Mouse (Mus musculus) kidney, postnatal 4 days (tissue): Measurements from ENCODE around the gene Tmcc3.

Experiments used
- DNase-seq, 2 experiments: peaks; one replicate each; pipeline ENCODE4 v3.0.0; 2021; ENCODE audit warnings: mixed read lengths in 2 of 2

Gene Tmcc3

GRCm38 (mm10) chr10:94426000-94426920 lies 114.5 kb downstream of the Tmcc3 start:
- DNase-seq = peak; percentile 76 to 87

- no peak for DNase-seq
Measured at GRCm38 (mm10) chr10:94426921-94427270, 115.1 kb downstream of the Tmcc3 start.

GRCm38 (mm10) chr10:94428186-94428942 lies 116.6 kb downstream of the Tmcc3 start:
- DNase-seq = no peak

- no peak for DNase-seq
Measured at GRCm38 (mm10) chr10:94430566-94430965, 118.8 kb downstream of the Tmcc3 start.

- peak in 1 of 2 experiments; percentile 50 for DNase-seq
Measured at GRCm38 (mm10) chr10:94432933-94433332, 121.2 kb downstream of the Tmcc3 start.

GRCm38 (mm10) chr10:94433901-94434300 lies 122.2 kb downstream of the Tmcc3 start:
- DNase-seq = no peak

GRCm38 (mm10) chr10:94442725-94443124 lies 131.0 kb downstream of the Tmcc3 start:
- DNase-seq = no peak

GRCm38 (mm10) chr10:94443453-94443852 lies 131.7 kb downstream of the Tmcc3 start:
- DNase-seq = no peak

- no peak for DNase-seq
Measured at GRCm38 (mm10) chr10:94445192-94445591, 133.4 kb downstream of the Tmcc3 start.

GRCm38 (mm10) chr10:94446379-94447008 lies 134.7 kb downstream of the Tmcc3 start:
- DNase-seq = no peak

- peak in 1 of 2 experiments; percentile 29 for DNase-seq
Measured at GRCm38 (mm10) chr10:94449676-94450075, 137.9 kb downstream of the Tmcc3 start.

GRCm38 (mm10) chr10:94450781-94451180 lies 139.0 kb downstream of the Tmcc3 start:
- no peak for DNase-seq

- DNase-seq = no peak
Measured at GRCm38 (mm10) chr10:94457454-94457853, 145.7 kb downstream of the Tmcc3 start.

- DNase-seq = peak; percentile 66 to 70
Measured at GRCm38 (mm10) chr10:94458690-94459089, 146.9 kb downstream of the Tmcc3 start.

- peak in 1 of 2 experiments; percentile 40 for DNase-seq
Measured at GRCm38 (mm10) chr10:94461378-94461777, 149.6 kb downstream of the Tmcc3 start.

GRCm38 (mm10) chr10:94461871-94462270 lies 150.1 kb downstream of the Tmcc3 start:
- no peak for DNase-seq

GRCm38 (mm10) chr10:94462386-94463064 lies 150.8 kb downstream of the Tmcc3 start:
- peak; percentile 88 to 93 for DNase-seq

- no peak for DNase-seq
Measured at GRCm38 (mm10) chr10:94463410-94463809, 151.7 kb downstream of the Tmcc3 start.

- no peak for DNase-seq
Measured at GRCm38 (mm10) chr10:94465646-94466045, 153.9 kb downstream of the Tmcc3 start.

- peak; percentile 37 to 54 for DNase-seq
Measured at GRCm38 (mm10) chr10:94466313-94466712, 154.6 kb downstream of the Tmcc3 start.

GRCm38 (mm10) chr10:94471487-94471886 lies 159.7 kb downstream of the Tmcc3 start:
- no peak for DNase-seq

GRCm38 (mm10) chr10:94473501-94473900 lies 161.8 kb downstream of the Tmcc3 start:
- no peak for DNase-seq

- no peak for DNase-seq
Measured at GRCm38 (mm10) chr10:94474185-94474584, 162.4 kb downstream of the Tmcc3 start.
